8 mouse cellular contexts compared by ENCODE assay signal in the genomic region with DNA sequence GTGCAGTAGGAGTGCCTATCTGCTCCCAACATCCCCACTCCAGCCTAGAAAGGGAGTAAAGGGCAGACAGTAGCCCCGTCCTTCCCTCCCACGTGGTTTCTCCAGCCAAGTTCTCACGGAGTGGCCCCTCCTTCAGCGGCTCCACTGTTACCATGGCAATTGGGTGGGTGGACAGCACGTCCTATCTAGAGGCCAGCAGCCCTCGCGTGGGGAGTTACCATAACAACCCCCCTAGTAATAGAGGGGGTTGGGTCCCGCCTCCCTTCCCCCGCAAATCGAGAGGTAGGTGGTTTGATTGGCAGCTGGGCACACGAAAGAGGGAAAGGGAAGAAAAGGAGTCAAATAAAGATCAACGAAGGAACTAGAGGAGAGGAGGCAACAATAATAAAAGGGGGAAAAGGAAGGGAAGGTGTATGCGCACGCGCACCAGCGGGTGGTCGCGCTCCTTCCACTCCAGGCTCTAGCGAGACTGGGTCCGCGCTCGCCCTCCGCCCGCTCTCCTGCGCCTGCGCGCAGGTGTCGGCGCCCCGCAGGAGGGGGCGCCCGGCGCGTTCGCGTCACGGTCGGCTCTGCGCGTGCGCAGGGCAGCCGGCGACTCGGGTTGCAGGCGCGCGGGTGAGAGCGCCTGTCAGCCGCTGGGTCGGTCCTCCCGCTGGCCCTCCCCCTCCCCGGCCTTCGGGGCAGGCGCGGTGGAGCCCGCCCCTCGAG. TPM values are rescaled to one million over a fixed set of nuclear protein-coding genes. Genes with fewer than 3 reads are reported as not detected.
DNase-seq lines count a peak whose midpoint lies in the region; ATAC-seq lines count a peak whose summit lies in the region.

A gene (plus strand): TSS at position 595 of the 708 bp plus-strand sequence.

- peaks cover 6% of the 10 kb centered on the region; the same call in 1 of the 2 replicates for H3K36me3 ChIP-seq in embryonic facial prominence, embryonic 10.5 days (replicated peaks)
- no peaks in the 10 kb centered on the region for H3K36me3 ChIP-seq in intestine, embryonic 16.5 days (ENCODE audit: control insufficient read depth, insufficient read depth, low read length)

- no peaks in the 10 kb centered on the region for H3K27me3 ChIP-seq in embryonic facial prominence, embryonic 10.5 days (replicated peaks; ENCODE audit: low read depth, poor library complexity, severe bottlenecking)
- no peaks in the 10 kb centered on the region for H3K27me3 ChIP-seq in intestine, embryonic 16.5 days (replicated peaks; ENCODE audit: control insufficient read depth, insufficient read depth, low read length)

- intact Hi-C loops in left cerebral cortex, postnatal 25 days (cut with DNase I), result loop anchor here (1.0 to 5.0 kb wide), 3 partner anchors 10 to 40 kb away; a partner anchor contains a TSS

- peak within 1 kb of the TSS; percentile 96 for H3K4me3 ChIP-seq in embryonic facial prominence, embryonic 10.5 days
- peak within 1 kb of the TSS; percentile 74 for H3K4me3 ChIP-seq in intestine, embryonic 16.5 days (ENCODE audit: low read length)

- ATAC-seq in intestine, embryonic 16.5 days, result peak; percentile 91

- peak within 1 kb of the TSS; percentile 87 for H3K4me2 ChIP-seq in intestine, embryonic 16.5 days (ENCODE audit: low read depth, low read length)

- peaks cover 50% of the 10 kb centered on the region for H3K4me1 ChIP-seq in embryonic facial prominence, embryonic 10.5 days
- peaks cover 26% of the 10 kb centered on the region for H3K4me1 ChIP-seq in intestine, embryonic 16.5 days (ENCODE audit: control insufficient read depth, insufficient read depth, low read length)

- whole genome bisulfite sequencing in embryonic facial prominence, embryonic 10.5 days, result under 1% methylated on average over 57 of the region's 57 CpGs
- WGBS in intestine, embryonic 16.5 days, result under 1% methylated on average over 53 of the region's 57 CpGs

- H3K27ac ChIP-seq in embryonic facial prominence, embryonic 10.5 days (replicated peaks), result peak within 1 kb of the TSS; percentile 96
- peak within 1 kb of the TSS; percentile 92 for H3K27ac ChIP-seq in intestine, embryonic 16.5 days (ENCODE audit: low read length)

- no peaks in the 10 kb centered on the region for H3K9me3 ChIP-seq in embryonic facial prominence, embryonic 10.5 days
- H3K9me3 ChIP-seq in intestine, embryonic 16.5 days (ENCODE audit: control insufficient read depth, low read length), result no peaks in the 10 kb centered on the region

- DNase-seq in adrenal gland, postnatal 10 days, result peak; percentile 93
- DNase-seq in embryonic facial prominence, embryonic 10.5 days (ENCODE audit: low spot score), result peak; percentile 97
- no peak for DNase-seq in gonadal fat pad, adult 2 months (ENCODE audit: low read depth)
- DNase-seq in left cerebral cortex, postnatal 25 days (ENCODE audit: low spot score in 2 of 2), result peak; percentile 89 to 94
- DNase-seq in mesoderm, embryonic 11.5 days (ENCODE audit: low read depth, low spot score), result peak; percentile 96
- peak; percentile 84 to 87 for DNase-seq in right cerebral cortex, postnatal 36 days (ENCODE audit: low spot score in 2 of 2)
- peak; percentile 87 to 89 for DNase-seq in urinary bladder, postnatal 4 days (ENCODE audit: low spot score in 2 of 2)

- H3K9ac ChIP-seq in intestine, embryonic 16.5 days (ENCODE audit: low read depth, low read length), result peak within 1 kb of the TSS; percentile 88

RNA-seq across cellular contexts. Expression of the gene that starts here (rescaled TPM):
- total RNA-seq in adrenal gland, postnatal 10 days (2021), result 10 to 100 TPM; 49.0 to 55.8 TPM
- 14.6 and 15.2 TPM in 2 replicates for polyA plus RNA-seq in embryonic facial prominence, embryonic 10.5 days (2016; fragmentation: Nextera tagmentation; extraction: Ambion mirVana)
- polyA plus RNA-seq in gonadal fat pad, adult 2 months (2012; rRNA removed), result 78.8 and 86.9 TPM in 2 replicates
- 9.3 and 10.6 TPM in 2 replicates for polyA plus RNA-seq in intestine, embryonic 16.5 days (2015; fragmentation: Nextera tagmentation; extraction: Ambion mirVana)
- total RNA-seq in left cerebral cortex, postnatal 25 days (2021), result 100 to 1,000 TPM; 412 to 432 TPM

Comparison
In these comparisons a context has a peak if more than half of its experiments do, and no peak if none do; other contexts are left out.
1. RNA of the gene that starts here (total RNA-seq): 412 to 432 TPM in left cerebral cortex, postnatal 25 days; 49.0 to 55.8 TPM in adrenal gland, postnatal 10 days; every median in the first group is over 4 times any median in the second.